Mouse (Mus musculus) G1E (cell line): Measurements from ENCODE around the gene Pik3r6. TPM values are rescaled to one million over a fixed set of nuclear protein-coding genes. Genes with fewer than 3 reads are reported as not detected.

Experiments
- ATAC-seq: 2 replicates; pipeline ENCODE4 v1.8.0; 2016; ENCODE audit warnings: mild to moderate bottlenecking; ENCODE audit not compliant: insufficient number of reproducible peaks, poor library complexity, low FRiP score, severe bottlenecking; ENCODE audit errors: extremely low read depth
- DNase-seq: peaks from one replicate; pipeline ENCODE4 v3.0.0; 2012; ENCODE audit warnings: low spot score
- H3K27me3 ChIP-seq: 2 replicates; pipeline ENCODE4 v1.6.1; 2012; ENCODE audit warnings: mild to moderate bottlenecking, low read length, inconsistent platforms; ENCODE audit not compliant: insufficient read depth
- H3K36me3 ChIP-seq: replicated peaks from 2 replicates; pipeline ENCODE3; 2012; ENCODE audit warnings: mild to moderate bottlenecking, inconsistent platforms
- H3K4me1 ChIP-seq: 2 replicates; pipeline ENCODE4 v1.6.1; 2012; ENCODE audit warnings: low read depth, low read length, inconsistent platforms, mixed read lengths; ENCODE audit not compliant: insufficient read depth
- H3K4me3 ChIP-seq: 2 replicates; pipeline ENCODE4 v1.5.1; 2012; ENCODE audit warnings: low read depth, mild to moderate bottlenecking, inconsistent platforms, low read length, moderate library complexity, mixed read lengths
- H3K9me3 ChIP-seq: replicated peaks from 2 replicates; pipeline ENCODE4 v1.6.1; 2012; ENCODE audit warnings: inconsistent platforms
- CTCF ChIP-seq: IDR thresholded peaks from 2 replicates; pipeline ENCODE4 v1.5.1; 2012; ENCODE audit warnings: low read depth, low read length, inconsistent platforms, mixed read lengths
- GATA1 ChIP-seq: IDR thresholded peaks from 2 replicates; pipeline ENCODE4 v1.6.1; 2012; ENCODE audit warnings: borderline replicate concordance, low read length, inconsistent platforms, mixed read lengths
- GATA2 ChIP-seq: IDR thresholded peaks from 2 replicates; pipeline ENCODE4 v1.6.1; 2012; ENCODE audit warnings: low read depth, low read length, inconsistent platforms, borderline replicate concordance
- POLR2AphosphoS5 ChIP-seq: IDR thresholded peaks from 2 replicates; pipeline ENCODE4 v1.6.1; 2012; ENCODE audit warnings: low read depth, low read length, inconsistent platforms; ENCODE audit not compliant: insufficient replicate concordance
- TAL1 ChIP-seq: conservative IDR thresholded peaks from 2 replicates; pipeline ENCODE4 v1.6.1; 2012; ENCODE audit warnings: low read depth, low read length, inconsistent platforms, mixed read lengths
- polyA plus RNA-seq: library from polyadenylated mRNA; stranded (reverse); fragments of >175 nt; gene quantifications from 2 replicates; pipeline ENCODE4 v1.2.3, GENCODE M21; 2012
- total RNA-seq, 2 experiments: library from RNA; stranded (forward) in 1 of 2; stranded (reverse) in 1 of 2; fragments of 200-1000 nt in 1 of 2; fragments of >200 nt in 1 of 2; fragmentation: Nextera tagmentation in 1 of 2; gene quantifications; 2 replicates each; pipeline ENCODE4 v1.2.3; 2014 to 2017

Gene Pik3r6
- total and polyA plus RNA-seq, 3 experiments: 0.04 to 4.7 TPM; not detected in 1

- DNase-seq: no peak
- ATAC-seq: no peak
- no peaks in the 10 kb centered on the region for H3K4me1 ChIP-seq
- no peaks in the 10 kb centered on the region for H3K27me3 ChIP-seq
- no peaks in the 10 kb centered on the region for H3K9me3 ChIP-seq
- TF ChIP-seq GATA1 (no peak), CTCF (no peak), TAL1 (no peak), POLR2AphosphoS5 (no peak), GATA2 (no peak)
- no peaks in the 10 kb centered on the region for H3K36me3 ChIP-seq
- no peak overlapping the region for H3K4me3 ChIP-seq
Observed at GRCm38 (mm10) chr11:68547484-68547883, 44.7 kb downstream of the Pik3r6 start.

- TF ChIP-seq GATA2 (no peak), CTCF (peak; percentile 75; the same call in 1 of the 2 replicates)
- no peaks in the 10 kb centered on the region for H3K4me1 ChIP-seq
- ATAC-seq (no peak), DNase-seq (no peak)
- no peaks in the 10 kb centered on the region for H3K9me3 ChIP-seq
- no peak overlapping the region for H3K4me3 ChIP-seq
- H3K36me3 ChIP-seq: no peaks in the 10 kb centered on the region
- H3K27me3 ChIP-seq: no peaks in the 10 kb centered on the region
Observed at GRCm38 (mm10) chr11:68549597-68549996, 46.8 kb downstream of the Pik3r6 start.

GRCm38 (mm10) chr11:68550358-68550757 lies 47.5 kb downstream of the Pik3r6 start:
- Histone ChIP-seq H3K9me3 (no peaks in the 10 kb centered on the region), H3K36me3 (no peaks in the 10 kb centered on the region), H3K4me1 (no peaks in the 10 kb centered on the region), H3K4me3 (no peak overlapping the region), H3K27me3 (no peaks in the 10 kb centered on the region)
- no peak for DNase-seq
- no peak for ATAC-seq
- TF ChIP-seq TAL1 (no peak), POLR2AphosphoS5 (no peak), CTCF (no peak), GATA1 (no peak), GATA2 (no peak)

GRCm38 (mm10) chr11:68553981-68554471 lies 51.2 kb downstream of the Pik3r6 start:
- no peak for TF ChIP-seq POLR2AphosphoS5
- TF ChIP-seq GATA1: no peak
- no peak for TF ChIP-seq GATA2
- TF ChIP-seq TAL1: no peak
- TF ChIP-seq CTCF: no peak
- H3K4me3 ChIP-seq: no peak overlapping the region
- H3K9me3 ChIP-seq: no peaks in the 10 kb centered on the region
- ATAC-seq (no peak), DNase-seq (no peak)
- H3K36me3 ChIP-seq: no peaks in the 10 kb centered on the region
- no peaks in the 10 kb centered on the region for H3K4me1 ChIP-seq
- H3K27me3 ChIP-seq: peaks cover 2% of the 10 kb centered on the region; the same call in 1 of the 2 replicates

GRCm38 (mm10) chr11:68555918-68556584 lies 53.2 kb downstream of the Pik3r6 start, which contains the start of gene Mfsd6l:
Mfsd6l (plus strand) TSS chr11:68556186.
- Histone ChIP-seq H3K9me3 (no peaks in the 10 kb centered on the region), H3K36me3 (no peaks in the 10 kb centered on the region), H3K4me3 (no peak within 1 kb of the TSS), H3K27me3 (peaks cover 5% of the 10 kb centered on the region; the same call in 1 of the 2 replicates), H3K4me1 (no peaks in the 10 kb centered on the region)
- DNase-seq (no peak), ATAC-seq (no peak)
- TF ChIP-seq GATA1: no peak
- TF ChIP-seq GATA2: no peak
- TF ChIP-seq CTCF: no peak
- no peak for TF ChIP-seq TAL1
- no peak for TF ChIP-seq POLR2AphosphoS5

GRCm38 (mm10) chr11:68559546-68559945 lies 56.7 kb downstream of the Pik3r6 start:
- H3K4me3 ChIP-seq: no peak overlapping the region
- no peaks in the 10 kb centered on the region for H3K9me3 ChIP-seq
- H3K27me3 ChIP-seq: peaks cover 5% of the 10 kb centered on the region; the same call in 1 of the 2 replicates
- no peak for ATAC-seq
- H3K4me1 ChIP-seq: no peaks in the 10 kb centered on the region
- DNase-seq: no peak
- H3K36me3 ChIP-seq: no peaks in the 10 kb centered on the region
- TF ChIP-seq TAL1 (no peak), GATA2 (no peak), GATA1 (no peak), POLR2AphosphoS5 (no peak), CTCF (no peak)
